Mouse (Mus musculus) layer of hippocampus, postnatal 36 days (tissue): ENCODE data around the gene Fam216b. TPM values are rescaled to one million over a fixed set of nuclear protein-coding genes. Genes with fewer than 3 reads are reported as not detected.

ENCODE experiments used
- DNase-seq, 2 experiments: peaks; one replicate each; pipeline ENCODE4 v3.0.0; 2022
- total RNA-seq, 2 experiments: library from RNA; stranded (reverse); gene quantifications; 2 replicates each; pipeline ENCODE4 v1.2.3; 2021

Fam216b gene
- under 1 TPM; 0.30 to 0.61 TPM for total RNA-seq

DNA sequence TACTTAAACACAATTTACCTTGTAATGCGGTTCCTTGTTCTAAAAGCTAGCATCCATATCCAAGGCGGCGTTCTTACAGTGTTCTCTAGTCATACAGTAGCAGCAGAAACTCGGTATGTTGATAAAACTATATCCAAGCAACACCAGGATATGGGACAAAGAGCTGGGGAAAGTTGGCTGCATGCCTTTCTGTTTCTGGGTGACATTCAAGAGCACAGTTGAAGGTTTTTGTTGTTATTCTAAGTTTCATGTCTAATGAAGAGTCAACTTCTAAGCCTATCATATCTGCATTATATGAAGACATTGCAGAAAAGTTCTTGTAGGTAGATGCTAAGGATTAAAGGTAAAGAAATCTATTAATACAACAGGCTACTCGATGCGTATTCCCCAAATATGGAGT, at the start of gene Fam216b:
Gene Fam216b (minus strand): TSS at position 101 of the 400 bp plus-strand sequence.
- DNase-seq = no peak

GRCm38 (mm10) chr14:78132368-78133052, 43.7 kb upstream of the Fam216b start:
- DNase-seq = peak in 1 of 2 experiments; percentile 26

DNA sequence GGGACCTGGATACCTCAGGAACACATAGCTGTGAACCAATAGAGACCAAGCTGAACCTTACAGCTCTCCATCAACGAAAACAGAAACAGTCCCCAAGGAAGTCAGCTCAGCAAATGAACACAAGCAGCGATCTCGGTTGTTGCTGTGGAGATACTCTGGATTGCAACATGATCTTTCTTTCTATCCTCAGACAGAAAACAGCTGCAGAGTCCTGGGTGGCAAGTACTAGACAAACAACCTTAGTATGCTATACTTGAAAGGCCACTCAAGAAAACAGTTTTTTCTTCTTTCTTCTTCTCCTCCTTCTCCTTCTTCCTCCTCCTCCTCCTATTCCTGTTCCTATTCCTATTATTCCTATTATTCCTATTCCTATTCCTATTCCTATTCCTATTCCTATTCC, 37.9 kb upstream of the Fam216b start:
- DNase-seq = no peak

- no peak for DNase-seq
Observed at GRCm38 (mm10) chr14:78120286-78120685, 31.5 kb upstream of the Fam216b start.

- DNase-seq = peak in 1 of 2 experiments; percentile 9
Observed at GRCm38 (mm10) chr14:78119449-78120200, 30.8 kb upstream of the Fam216b start.

DNA sequence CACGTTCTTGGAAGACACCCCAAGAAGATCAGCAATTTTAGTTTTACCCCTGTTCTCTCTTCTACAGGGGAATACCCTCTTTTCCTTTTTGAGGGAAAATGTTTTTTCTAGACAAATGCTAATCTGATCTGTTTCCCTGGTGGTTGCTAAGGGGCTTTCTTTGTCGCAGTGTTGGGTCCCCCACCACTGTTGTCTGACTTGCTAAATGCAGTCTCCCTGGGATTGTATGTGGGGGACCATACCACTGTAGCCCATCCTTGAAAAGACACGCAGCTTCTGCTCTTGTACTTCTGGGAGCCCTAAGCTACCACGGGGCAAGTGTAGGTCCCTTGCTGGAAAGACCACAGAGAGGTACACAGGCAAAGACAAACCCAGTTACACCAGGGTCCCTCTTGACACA, 28.9 kb upstream of the Fam216b start:
- no peak for DNase-seq

- DNase-seq = no peak
Observed at GRCm38 (mm10) chr14:78117268-78117667, 28.5 kb upstream of the Fam216b start.

GRCm38 (mm10) chr14:78112466-78112865, 23.7 kb upstream of the Fam216b start:
- no peak for DNase-seq

GRCm38 (mm10) chr14:78110871-78111270, 22.1 kb upstream of the Fam216b start:
- DNase-seq = no peak

- DNase-seq = no peak
Observed at GRCm38 (mm10) chr14:78109419-78109818, 20.6 kb upstream of the Fam216b start.

GRCm38 (mm10) chr14:78108388-78108787, 19.6 kb upstream of the Fam216b start:
- DNase-seq = no peak

- no peak for DNase-seq
Observed at GRCm38 (mm10) chr14:78089591-78089990, 784 bp upstream of the Fam216b start.

GRCm38 (mm10) chr14:78083465-78083864, 5.3 kb downstream of the Fam216b start:
- DNase-seq = no peak

- DNase-seq = no peak
Observed at GRCm38 (mm10) chr14:78077508-78077907, 11.3 kb downstream of the Fam216b start.

DNA sequence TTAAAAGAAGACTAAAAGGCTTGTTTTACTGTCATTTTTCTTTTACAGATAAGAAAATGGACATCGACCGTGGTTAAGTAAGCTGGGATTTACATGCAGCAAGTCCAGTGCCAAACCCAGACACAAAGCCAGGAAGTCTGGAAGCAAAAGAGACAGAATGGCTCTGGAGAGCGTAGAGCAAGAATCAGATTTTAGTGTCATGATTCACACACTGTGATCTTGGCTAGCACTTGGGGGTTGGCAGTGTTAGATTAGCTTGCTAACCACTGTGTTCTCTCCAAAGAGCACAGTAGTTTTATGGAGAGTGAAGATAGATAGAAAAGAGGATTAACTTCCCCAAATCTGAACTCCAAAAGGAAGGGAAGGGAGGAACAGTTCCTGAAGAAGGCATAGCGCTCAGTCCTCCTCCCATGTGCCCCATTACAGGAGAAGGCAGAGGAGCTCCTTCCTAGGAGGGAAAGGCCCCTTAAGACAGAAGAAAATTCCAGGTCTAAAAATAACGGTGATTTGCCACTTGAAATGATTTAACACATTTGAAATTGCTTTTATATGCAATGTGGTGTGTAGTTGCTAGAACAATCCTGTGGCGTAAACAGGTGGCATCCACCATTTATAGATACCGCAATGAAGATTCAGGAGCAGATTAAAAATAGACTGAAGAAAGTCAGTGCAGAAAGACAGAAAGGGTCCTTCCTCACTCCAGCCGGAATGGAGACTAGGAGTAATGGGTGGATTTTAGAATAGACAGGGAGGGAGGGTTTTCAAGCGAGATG, 22.7 kb downstream of the Fam216b start:
- no peak for DNase-seq

DNA sequence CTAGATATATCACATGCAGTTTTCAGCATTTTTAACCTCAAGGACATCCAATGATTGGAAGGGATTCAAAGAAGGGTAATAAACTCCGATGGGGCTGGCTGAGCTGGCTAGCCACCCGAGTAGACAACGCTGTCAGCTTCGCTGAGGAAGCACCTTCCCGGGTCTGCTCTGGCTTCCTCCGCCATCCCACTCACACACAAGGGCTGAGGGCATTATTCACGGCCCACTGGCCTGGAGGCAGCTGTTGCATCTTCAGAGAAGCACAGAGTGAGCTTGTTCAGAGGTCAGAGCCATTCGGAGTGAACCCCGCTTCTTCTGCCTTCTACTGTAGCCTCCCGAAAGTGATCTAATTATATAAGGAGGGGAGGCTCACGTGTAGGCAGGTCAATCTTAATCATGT, 26.3 kb downstream of the Fam216b start:
- DNase-seq = no peak

DNA sequence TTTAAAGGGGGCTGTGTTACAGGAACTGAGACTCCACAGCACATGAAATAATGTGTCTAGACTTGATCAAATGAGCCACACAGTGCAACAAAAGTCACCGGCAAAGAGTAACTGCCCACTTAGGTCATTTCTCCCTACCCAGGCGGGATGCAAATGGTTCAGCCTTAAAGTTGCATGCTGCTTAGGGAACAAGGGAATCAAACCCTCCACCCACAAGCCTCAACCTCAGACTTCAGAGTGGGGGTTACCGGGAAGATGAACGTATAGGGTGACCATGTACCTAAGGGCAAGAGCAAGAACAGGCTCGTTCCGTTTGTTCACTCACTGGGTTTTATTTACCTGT, 28.2 kb downstream of the Fam216b start:
- DNase-seq = no peak

DNA sequence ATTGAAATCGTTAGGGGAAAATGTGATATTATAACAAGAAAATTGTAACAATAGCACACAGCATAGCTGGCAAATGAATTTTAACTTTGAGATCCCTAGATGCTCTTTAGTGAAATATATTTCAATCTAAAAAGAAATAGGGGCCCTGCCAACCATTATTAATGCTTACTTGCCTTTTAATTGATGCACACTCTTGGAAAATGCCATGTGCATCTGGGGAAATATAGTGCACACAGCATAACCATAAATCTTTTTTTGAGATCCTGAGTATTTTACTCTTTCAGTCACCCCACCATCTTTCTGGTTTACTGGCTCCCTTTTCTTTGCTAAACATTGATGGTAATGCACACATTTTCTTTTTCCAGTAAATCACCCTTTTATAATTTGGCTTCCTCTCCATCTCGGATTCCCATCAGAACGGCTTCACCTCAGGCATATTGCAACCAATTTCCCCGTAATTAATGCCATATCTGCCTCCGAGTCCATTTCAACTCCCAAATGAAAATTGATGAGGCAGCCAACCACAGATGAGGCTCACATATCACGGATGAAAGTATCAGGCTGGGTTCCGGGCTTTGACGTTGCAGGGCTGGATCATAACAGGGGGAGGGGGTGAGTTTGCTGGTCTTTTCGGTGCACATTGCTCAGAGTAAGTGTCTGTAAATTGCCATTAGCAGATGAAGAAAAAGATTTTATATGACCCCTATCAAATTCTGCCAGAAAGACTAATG, 28.8 kb downstream of the Fam216b start:
- no peak for DNase-seq

DNA sequence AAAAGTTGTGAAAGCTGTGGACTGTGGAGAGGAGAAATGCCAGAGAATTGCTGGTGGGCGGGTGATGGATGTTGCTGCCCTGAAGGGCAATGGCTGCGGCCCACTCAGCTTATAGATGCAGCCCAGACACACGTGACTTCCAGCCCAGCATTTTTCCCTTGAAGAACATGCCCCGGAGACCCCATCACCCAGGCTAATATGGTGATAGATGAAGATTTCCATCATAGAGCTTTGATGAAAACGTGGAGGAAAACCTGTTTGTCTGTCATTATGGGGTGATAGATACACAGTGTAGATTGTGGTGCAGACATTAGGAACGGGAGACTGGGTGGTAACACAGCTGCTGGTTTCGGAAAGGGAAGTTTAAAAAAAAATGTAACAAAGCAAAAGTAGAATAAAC, 31.4 kb downstream of the Fam216b start:
- no peak for DNase-seq

DNA sequence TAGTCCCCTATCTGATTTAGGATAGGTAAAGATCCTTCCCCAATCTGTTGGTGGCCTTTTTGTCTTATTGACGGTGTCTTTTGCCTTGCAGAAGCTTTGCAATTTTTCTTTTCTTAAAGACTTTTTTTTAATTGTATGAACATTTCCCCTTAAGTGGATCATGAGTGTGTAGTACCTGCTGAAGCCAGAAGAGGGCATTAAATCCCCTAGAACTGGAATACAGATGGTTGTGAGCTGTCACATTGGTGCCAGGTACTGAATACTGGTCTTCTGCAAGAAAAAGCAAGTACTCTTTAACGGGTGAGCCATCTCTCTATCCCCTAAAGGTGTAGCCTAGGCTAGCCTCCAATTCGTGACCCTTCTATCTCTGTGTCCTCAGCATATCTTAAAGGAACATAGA, 32.4 kb downstream of the Fam216b start:
- no peak for DNase-seq

- DNase-seq = no peak
Observed at GRCm38 (mm10) chr14:78048674-78049073, 40.1 kb downstream of the Fam216b start.

DNA sequence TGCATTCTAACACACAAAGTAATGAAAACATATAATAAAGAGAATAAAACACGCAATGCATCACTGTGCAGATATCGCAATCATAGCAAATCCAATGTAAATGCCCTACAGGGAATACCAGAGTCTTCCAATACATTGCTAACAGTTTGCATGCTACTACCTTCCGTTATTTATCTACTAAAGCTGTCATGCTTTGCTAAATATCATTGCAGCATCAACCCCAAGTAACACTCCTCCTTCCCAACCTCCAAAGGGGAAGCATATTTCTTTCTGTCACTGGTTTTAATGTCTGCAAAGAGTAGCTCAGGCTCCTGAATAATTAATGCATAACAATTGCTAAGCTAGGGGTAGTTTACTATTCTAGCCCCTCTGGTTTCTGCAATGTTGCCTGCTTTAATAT, 40.5 kb downstream of the Fam216b start:
- DNase-seq = no peak

- no peak for DNase-seq
Observed at GRCm38 (mm10) chr14:78043079-78043478, 45.7 kb downstream of the Fam216b start.
